Mouse (Mus musculus): ENCODE data around the gene Ptprk.

- TF ChIP-seq EP300 (IDR thresholded peaks at IDR 0.05; ENCODE audit: low read depth), result no peak
- TF ChIP-seq CTCF (IDR thresholded peaks at IDR 0.05; ENCODE audit: low read depth), result no peak
Measured at GRCm38 (mm10) chr10:28193630-28194029, 119.0 kb downstream of the Ptprk start.
